Mouse (Mus musculus): ENCODE data around the gene Lsm2. TPM values are rescaled to one million over a fixed set of nuclear protein-coding genes. Genes with fewer than 3 reads are reported as not detected.
"Not testable (repeated sequence)": the region's sequence is repeated elsewhere in the genome, so short reads cannot be mapped to it uniquely, and the experiment has no call there.

Gene Lsm2
- polyA plus RNA-seq, 1 experiment from 2014 or later, result 265 TPM

GRCm38 (mm10) chr17:35027277-35028068 is 45.8 kb downstream of the Lsm2 start, which contains the start of gene Sapcd1:
TSS of gene Sapcd1 (minus strand) at chr17:35028016.
- Histone ChIP-seq H3K9me3 (ENCODE audit: low read depth, low read length) (no peaks in the 10 kb centered on the region), H3K4me1 (ENCODE audit: insufficient read depth) (peaks cover 4% of the 10 kb centered on the region; the same call in 1 of the 2 replicates), H3K36me3 (ENCODE audit: insufficient read depth) (no peaks in the 10 kb centered on the region), H3K27ac (ENCODE audit: low read depth) (peak within 1 kb of the TSS; percentile 73), H3K4me2 (peak within 1 kb of the TSS; percentile 36), H3K4me3 (ENCODE audit: low read depth, low read length) (peak within 1 kb of the TSS; percentile 17; the same call in 1 of the 2 replicates), H3K9ac (peak within 1 kb of the TSS; percentile 1; the same call in 1 of the 2 replicates), H3K27me3 (ENCODE audit: insufficient read depth, low read length) (no peaks in the 10 kb centered on the region)
- ATAC-seq (ENCODE audit: insufficient read depth) (peak; percentile 86), DNase-seq (peak; percentile 82)
- WGBS, result 40% methylated on average over 13 of the region's 13 CpGs
- TF ChIP-seq CTCF (IDR thresholded peaks at IDR 0.05; ENCODE audit: low read depth), result no peak

DNA sequence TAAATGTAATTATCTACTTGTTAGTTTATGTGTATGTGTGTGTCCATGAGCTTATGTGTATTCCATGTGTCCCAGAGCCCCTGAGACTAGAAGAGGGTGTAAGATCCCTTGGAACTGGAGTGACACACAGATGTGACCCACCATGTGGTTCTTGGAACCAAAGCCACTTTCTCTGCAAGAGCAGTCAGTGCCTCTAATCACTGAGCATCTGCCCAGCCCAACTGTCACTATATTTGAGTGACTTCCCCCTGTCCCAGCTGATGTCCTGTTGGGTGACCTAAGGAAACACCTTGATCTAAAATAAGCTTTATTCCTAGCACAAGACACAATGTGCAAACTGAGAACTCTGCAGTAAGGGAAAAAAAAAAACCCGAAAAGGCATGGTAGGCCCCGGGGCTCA is 46.7 kb downstream of the Lsm2 start:
- no peak for TF ChIP-seq CTCF (IDR thresholded peaks at IDR 0.05; ENCODE audit: low read depth)
- no peaks in the 10 kb centered on the region for H3K27me3 ChIP-seq (ENCODE audit: insufficient read depth, low read length)
- DNase-seq (no peak), ATAC-seq (ENCODE audit: insufficient read depth) (no peak)
- H3K4me1 ChIP-seq (ENCODE audit: insufficient read depth), result peaks cover 4% of the 10 kb centered on the region; the same call in 1 of the 2 replicates
- H3K36me3 ChIP-seq (ENCODE audit: insufficient read depth), result no peaks in the 10 kb centered on the region
- H3K4me3 ChIP-seq (ENCODE audit: low read depth, low read length), result no peak overlapping the region
- 72% methylated on average over 2 of the region's 2 CpGs for WGBS
- no peak overlapping the region for H3K9ac ChIP-seq
- H3K4me2 ChIP-seq, result no peak overlapping the region
- no peaks in the 10 kb centered on the region for H3K9me3 ChIP-seq (ENCODE audit: low read depth, low read length)
- H3K27ac ChIP-seq (ENCODE audit: low read depth), result no peak overlapping the region

GRCm38 (mm10) chr17:35029691-35030532 is 48.2 kb downstream of the Lsm2 start:
- no peak overlapping the region for H3K4me2 ChIP-seq
- no peak overlapping the region for H3K9ac ChIP-seq
- H3K27me3 ChIP-seq (ENCODE audit: insufficient read depth, low read length), result no peaks in the 10 kb centered on the region
- DNase-seq (peak; percentile 41), ATAC-seq (ENCODE audit: insufficient read depth) (no peak)
- peak; percentile 66 for TF ChIP-seq CTCF (IDR thresholded peaks at IDR 0.05; ENCODE audit: low read depth)
- H3K27ac ChIP-seq (ENCODE audit: low read depth), result no peak overlapping the region
- H3K4me3 ChIP-seq (ENCODE audit: low read depth, low read length), result no peak overlapping the region
- no peaks in the 10 kb centered on the region for H3K9me3 ChIP-seq (ENCODE audit: low read depth, low read length)
- H3K4me1 ChIP-seq (ENCODE audit: insufficient read depth), result peaks cover 4% of the 10 kb centered on the region; the same call in 1 of the 2 replicates
- 30% methylated on average over 19 of the region's 19 CpGs for WGBS
- H3K36me3 ChIP-seq (ENCODE audit: insufficient read depth), result no peaks in the 10 kb centered on the region

- H3K27me3 ChIP-seq (ENCODE audit: insufficient read depth, low read length), result no peaks in the 10 kb centered on the region
- H3K9ac ChIP-seq, result no peak overlapping the region
- DNase-seq (no peak), ATAC-seq (ENCODE audit: insufficient read depth) (no peak)
- 83% methylated on average over 11 of the region's 11 CpGs for WGBS
- no peak overlapping the region for H3K4me3 ChIP-seq (ENCODE audit: low read depth, low read length)
- no peaks in the 10 kb centered on the region for H3K36me3 ChIP-seq (ENCODE audit: insufficient read depth)
- H3K4me1 ChIP-seq (ENCODE audit: insufficient read depth), result no peaks in the 10 kb centered on the region; the same call in 1 of the 2 replicates
- TF ChIP-seq CTCF (IDR thresholded peaks at IDR 0.05; ENCODE audit: low read depth), result no peak
- no peak overlapping the region for H3K27ac ChIP-seq (ENCODE audit: low read depth)
- H3K9me3 ChIP-seq (ENCODE audit: low read depth, low read length), result no peaks in the 10 kb centered on the region
- no peak overlapping the region for H3K4me2 ChIP-seq
Observed at GRCm38 (mm10) chr17:35031272-35031671, 49.6 kb downstream of the Lsm2 start.

DNA sequence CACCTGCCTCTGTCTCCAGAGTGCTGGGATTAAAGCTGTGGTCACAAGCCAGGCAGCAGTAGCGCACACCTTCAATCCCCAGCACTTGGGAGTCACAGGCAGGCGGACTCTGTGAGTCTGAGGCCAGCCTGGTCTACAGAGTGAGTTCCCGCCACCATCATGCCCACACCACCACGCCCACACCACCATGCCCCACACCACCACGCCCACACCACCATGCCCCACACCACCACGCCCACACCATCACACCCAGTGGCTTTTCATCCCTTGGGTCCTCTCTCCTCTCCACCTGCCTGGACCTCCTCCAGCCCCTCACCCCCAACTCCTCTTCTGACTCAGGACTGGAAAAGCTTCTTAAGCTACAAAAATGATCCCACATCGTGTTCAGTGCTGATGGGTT is 50.2 kb downstream of the Lsm2 start:
- H3K4me2 ChIP-seq, result no peak overlapping the region
- no peaks in the 10 kb centered on the region for H3K4me1 ChIP-seq (ENCODE audit: insufficient read depth)
- 65% methylated on average over 7 of the region's 7 CpGs for WGBS
- no peak overlapping the region for H3K4me3 ChIP-seq (ENCODE audit: low read depth, low read length)
- no peak for DNase-seq
- no peaks in the 10 kb centered on the region for H3K9me3 ChIP-seq (ENCODE audit: low read depth, low read length)
- no peaks in the 10 kb centered on the region for H3K36me3 ChIP-seq (ENCODE audit: insufficient read depth)
- H3K9ac ChIP-seq, result no peak overlapping the region
- no peak for ATAC-seq (ENCODE audit: insufficient read depth)
- H3K27ac ChIP-seq (ENCODE audit: low read depth), result no peak overlapping the region
- H3K27me3 ChIP-seq (ENCODE audit: insufficient read depth, low read length), result no peaks in the 10 kb centered on the region
- no peak for TF ChIP-seq CTCF (IDR thresholded peaks at IDR 0.05; ENCODE audit: low read depth)

DNA sequence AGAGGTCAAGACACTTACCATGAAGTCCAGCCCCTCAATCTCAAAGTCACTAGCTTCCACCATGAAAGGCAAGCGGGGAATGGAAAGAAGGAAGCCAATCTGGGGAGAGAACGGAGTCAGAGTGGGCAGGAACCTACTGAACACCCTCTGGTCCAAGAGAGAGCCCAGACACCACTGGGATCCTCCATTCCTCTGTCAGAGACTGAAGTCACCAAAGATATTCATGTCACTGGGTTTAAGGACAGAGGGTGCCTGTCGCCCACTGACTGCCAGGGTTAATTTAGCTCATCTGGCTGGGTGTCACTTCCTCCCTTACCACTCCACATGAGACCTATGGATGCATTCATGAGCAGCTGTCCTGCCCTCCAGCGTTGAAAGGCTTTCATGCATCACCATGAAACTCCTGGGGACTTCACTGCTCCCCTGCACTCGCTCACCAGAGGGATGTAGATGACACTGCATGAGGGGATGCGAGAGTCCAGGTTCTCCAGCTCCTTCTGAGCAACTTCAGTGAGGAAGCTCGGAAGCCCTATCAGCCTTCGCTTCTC is 50.7 kb downstream of the Lsm2 start:
- Histone ChIP-seq H3K27me3 (ENCODE audit: insufficient read depth, low read length) (no peaks in the 10 kb centered on the region), H3K4me3 (ENCODE audit: low read depth, low read length) (no peak overlapping the region), H3K27ac (ENCODE audit: low read depth) (no peak overlapping the region), H3K4me2 (no peak overlapping the region), H3K36me3 (ENCODE audit: insufficient read depth) (no peaks in the 10 kb centered on the region), H3K4me1 (ENCODE audit: insufficient read depth) (no peaks in the 10 kb centered on the region), H3K9me3 (ENCODE audit: low read depth, low read length) (no peaks in the 10 kb centered on the region), H3K9ac (no peak overlapping the region)
- peak; percentile 8; the same call in 1 of the 2 replicates for TF ChIP-seq CTCF (IDR thresholded peaks at IDR 0.05; ENCODE audit: low read depth)
- DNase-seq (no peak), ATAC-seq (ENCODE audit: insufficient read depth) (no peak)
- WGBS, result 68% methylated on average over 8 of the region's 8 CpGs

DNA sequence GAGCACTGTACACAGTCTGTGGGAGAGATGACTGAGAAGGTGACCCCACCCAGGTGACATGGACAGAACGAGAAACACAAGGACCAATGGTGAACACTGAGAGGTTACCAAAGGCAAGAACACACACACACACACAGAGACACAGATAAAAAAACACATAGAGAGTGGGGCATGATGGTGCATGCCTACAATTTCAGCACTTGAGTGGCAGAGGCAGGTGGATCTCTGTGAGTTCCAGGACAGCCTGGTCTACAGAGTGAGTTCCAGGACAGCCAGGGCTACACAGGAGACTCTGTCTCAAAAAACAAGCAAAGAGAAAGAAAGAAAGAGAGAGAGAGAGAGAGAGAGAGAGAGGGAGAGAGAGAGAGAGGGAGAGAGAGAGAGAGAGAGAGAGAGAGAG is 52.0 kb downstream of the Lsm2 start:
- not testable (repeated sequence) for H3K27ac ChIP-seq (ENCODE audit: low read depth); DNase-seq; H3K27me3 ChIP-seq (ENCODE audit: insufficient read depth, low read length); H3K4me3 ChIP-seq (ENCODE audit: low read depth, low read length); H3K9me3 ChIP-seq (ENCODE audit: low read depth, low read length); ATAC-seq (ENCODE audit: insufficient read depth); H3K9ac ChIP-seq; H3K4me2 ChIP-seq; H3K36me3 ChIP-seq (ENCODE audit: insufficient read depth); H3K4me1 ChIP-seq (ENCODE audit: insufficient read depth)
- 30% methylated on average over 1 of the region's 1 CpGs for WGBS

Measured in lung, embryonic 14.5 days (tissue).